Mouse (Mus musculus): ENCODE data around the gene Pex10. TPM values are rescaled to one million over a fixed set of nuclear protein-coding genes. Genes with fewer than 3 reads are reported as not detected.

The Pex10 gene
- 19.9 and 21.4 TPM in 2 replicates for polyA plus RNA-seq (2016; fragmentation: Nextera tagmentation; extraction: Ambion mirVana)

DNA sequence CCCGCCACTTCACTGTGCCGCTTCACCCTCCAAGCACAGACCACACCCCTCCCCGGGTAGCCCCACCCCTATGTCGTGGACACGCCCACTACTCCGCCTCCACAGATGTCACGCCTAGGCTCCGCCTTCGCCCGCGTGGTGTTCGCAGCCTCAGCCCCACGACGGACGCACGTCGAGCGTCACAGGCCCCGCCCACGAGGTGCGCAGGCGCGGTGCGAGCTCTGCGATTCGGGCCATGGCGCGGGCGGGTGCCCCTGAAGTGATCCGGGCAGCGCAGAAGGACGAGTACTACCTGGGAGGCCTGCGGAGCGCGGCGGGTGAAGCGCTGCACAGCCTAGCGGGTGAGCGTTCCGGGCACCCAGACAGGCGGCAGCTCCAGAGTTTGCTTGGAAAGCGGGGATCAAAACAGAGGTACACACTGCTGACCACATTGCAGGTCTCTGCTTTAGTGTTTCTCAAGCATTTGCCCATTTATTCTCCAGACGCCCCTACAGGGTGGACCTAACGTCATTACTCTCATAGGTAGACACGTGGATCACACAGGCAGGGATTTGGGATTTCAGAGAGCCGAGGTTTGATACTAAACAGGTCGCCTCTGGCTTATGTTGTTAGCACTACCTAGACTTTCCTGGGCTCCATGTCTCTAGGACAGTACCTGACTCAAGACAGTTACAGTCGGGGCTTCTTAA is at the start of gene Pex10:
Pex10 (plus strand) TSS at position 183 of the 689 bp plus-strand sequence.
- H3K27me3 ChIP-seq (ENCODE audit: insufficient read depth, poor library complexity, severe bottlenecking): peaks cover 3% of the 10 kb centered on the region; the same call in 1 of the 2 replicates
- H3K4me3 ChIP-seq: peak within 1 kb of the TSS; percentile 79
- H3K4me1 ChIP-seq (replicated peaks): peaks cover 49% of the 10 kb centered on the region
- WGBS: under 1% methylated on average over 48 of the region's 48 CpGs
- H3K27ac ChIP-seq: peak within 1 kb of the TSS; percentile 90
- no peaks in the 10 kb centered on the region for H3K9me3 ChIP-seq
- peak; percentile 99 for DNase-seq (ENCODE audit: low spot score)
- H3K36me3 ChIP-seq: peaks cover 37% of the 10 kb centered on the region

DNA sequence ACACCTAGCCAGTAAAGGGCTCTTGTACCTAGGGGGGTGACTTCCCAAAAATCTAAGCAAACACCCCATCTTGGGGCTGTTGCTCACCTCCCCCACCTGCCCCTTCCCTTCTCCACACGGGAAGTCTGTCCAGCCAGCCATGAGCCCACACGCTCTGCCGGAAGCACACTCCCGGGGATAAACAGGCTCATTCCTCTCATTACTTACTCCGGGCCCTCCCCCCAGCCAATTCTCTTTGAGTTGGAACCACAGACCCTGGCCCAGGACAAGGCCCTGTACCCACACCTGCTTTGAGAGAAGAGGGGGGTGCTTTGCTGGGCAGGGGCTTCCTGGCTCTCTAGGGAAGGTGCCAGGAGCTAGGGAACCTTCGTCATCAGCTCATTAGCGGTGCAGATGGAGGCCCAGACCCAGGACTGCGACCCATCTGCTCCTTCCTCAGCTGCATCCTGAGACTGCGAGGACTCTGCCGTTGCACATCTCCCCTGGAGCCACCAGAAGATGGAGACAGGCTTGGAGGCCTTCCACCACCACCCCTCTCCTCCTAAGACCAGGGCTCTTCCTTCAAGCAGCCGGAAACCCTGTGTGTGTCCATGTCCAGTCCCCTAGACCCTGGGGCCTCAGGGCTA is 49.5 kb upstream of the Pex10 start:
- no peaks in the 10 kb centered on the region for H3K36me3 ChIP-seq
- H3K9me3 ChIP-seq: no peaks in the 10 kb centered on the region
- 75% methylated on average over 11 of the region's 11 CpGs for WGBS
- no peak overlapping the region for H3K27ac ChIP-seq
- no peak for DNase-seq (ENCODE audit: low spot score)
- peaks cover 84% of the 10 kb centered on the region for H3K4me1 ChIP-seq (replicated peaks)
- H3K4me3 ChIP-seq: no peak overlapping the region
- peaks cover 28% of the 10 kb centered on the region for H3K27me3 ChIP-seq (ENCODE audit: insufficient read depth, poor library complexity, severe bottlenecking)

DNA sequence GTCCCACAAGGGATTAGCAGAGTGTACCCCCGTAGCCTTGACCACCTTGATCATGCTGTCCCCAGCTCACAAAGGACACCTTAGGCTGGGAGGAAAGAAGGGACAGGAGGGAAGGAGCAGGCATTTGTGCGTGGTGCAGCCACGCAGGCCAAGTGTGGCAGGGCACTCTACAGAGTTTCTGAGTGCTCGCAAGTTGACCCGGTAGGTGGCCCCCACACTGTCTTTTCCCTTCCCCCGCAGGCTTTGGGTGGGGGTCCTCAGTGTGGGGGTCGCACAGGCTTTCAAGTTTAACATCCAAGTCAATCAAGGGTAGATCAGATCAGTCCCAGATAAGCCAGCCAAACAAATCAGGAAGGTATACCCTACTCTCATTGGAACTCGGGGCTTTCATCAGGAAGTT is 48.8 kb upstream of the Pex10 start:
- WGBS: 73% methylated on average over 8 of the region's 8 CpGs
- Histone ChIP-seq H3K27me3 (ENCODE audit: insufficient read depth, poor library complexity, severe bottlenecking) (peaks cover 28% of the 10 kb centered on the region), H3K4me3 (no peak overlapping the region), H3K36me3 (no peaks in the 10 kb centered on the region), H3K27ac (no peak overlapping the region), H3K9me3 (no peaks in the 10 kb centered on the region), H3K4me1 (replicated peaks) (peaks cover 78% of the 10 kb centered on the region)
- DNase-seq (ENCODE audit: low spot score): no peak

DNA sequence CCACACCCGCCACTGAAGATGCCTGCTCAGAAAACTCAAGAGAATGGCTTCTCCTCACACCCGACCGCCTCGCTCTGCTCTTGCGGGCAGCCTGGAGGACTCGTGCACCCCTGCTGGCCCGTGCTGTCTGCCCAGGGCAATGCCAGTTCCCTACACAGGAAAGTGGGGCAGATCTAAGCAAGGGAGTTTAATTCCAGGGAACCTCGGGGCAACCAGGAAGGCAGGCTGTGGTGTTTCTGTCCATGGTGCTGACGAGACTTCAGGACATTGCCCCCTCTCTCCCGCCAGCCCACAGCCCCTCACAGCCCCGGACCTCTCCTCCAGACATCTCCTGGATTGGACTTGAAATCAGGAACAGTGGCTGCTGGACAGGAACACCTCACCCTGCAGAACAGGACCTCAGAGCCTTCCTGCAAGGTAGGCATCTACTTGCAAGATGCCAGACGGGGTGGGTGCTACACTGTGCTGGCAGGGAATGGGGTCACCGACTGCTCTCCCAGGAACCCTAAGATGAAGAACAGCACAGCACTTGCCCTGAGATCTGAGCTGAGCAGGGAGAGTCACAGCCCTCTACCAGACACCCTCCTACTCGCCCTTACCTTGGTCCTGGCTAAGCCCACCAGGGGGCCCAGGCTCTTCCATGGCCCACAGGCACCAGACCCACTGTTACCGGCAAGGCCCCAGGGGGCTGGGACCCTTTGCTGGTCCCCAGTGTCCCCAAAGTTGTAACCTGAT is 48.0 kb upstream of the Pex10 start:
- Histone ChIP-seq H3K4me1 (replicated peaks) (peaks cover 74% of the 10 kb centered on the region), H3K4me3 (peak overlapping the region; percentile 36), H3K9me3 (no peaks in the 10 kb centered on the region), H3K36me3 (no peaks in the 10 kb centered on the region), H3K27ac (peak overlapping the region; percentile 51; the same call in 1 of the 2 replicates), H3K27me3 (ENCODE audit: insufficient read depth, poor library complexity, severe bottlenecking) (peaks cover 24% of the 10 kb centered on the region)
- 4% methylated on average over 15 of the region's 15 CpGs for WGBS
- peak; percentile 56 for DNase-seq (ENCODE audit: low spot score)

DNA sequence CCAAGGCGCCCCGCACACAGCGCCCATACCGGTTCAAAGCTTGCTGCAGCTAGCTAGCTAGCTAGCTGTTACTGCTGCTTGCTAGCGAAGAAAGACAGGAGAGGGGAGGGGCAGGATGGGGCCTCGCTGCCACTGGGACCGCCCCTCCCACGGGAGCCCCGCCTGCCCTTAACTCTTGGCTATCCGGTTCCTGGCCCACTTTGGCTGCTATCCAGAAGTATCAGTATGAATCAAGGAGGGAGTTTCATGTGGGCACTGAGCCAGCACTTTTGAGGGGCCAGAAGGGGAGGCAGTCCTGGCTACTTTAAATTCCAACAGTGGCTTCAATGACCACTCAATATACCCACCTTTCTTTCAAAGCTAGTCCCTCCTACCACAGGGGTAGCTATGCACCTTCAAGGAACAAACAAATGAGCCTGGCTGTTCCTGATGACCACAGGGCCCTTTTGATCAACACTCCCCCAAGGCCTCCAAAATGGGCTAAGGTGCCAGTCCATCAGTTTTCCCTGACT is 47.4 kb upstream of the Pex10 start:
- WGBS: 1% methylated on average over 10 of the region's 10 CpGs
- Histone ChIP-seq H3K4me3 (peak overlapping the region; percentile 36), H3K27ac (peak overlapping the region; percentile 51; the same call in 1 of the 2 replicates), H3K27me3 (ENCODE audit: insufficient read depth, poor library complexity, severe bottlenecking) (peaks cover 24% of the 10 kb centered on the region), H3K4me1 (replicated peaks) (peaks cover 72% of the 10 kb centered on the region), H3K9me3 (no peaks in the 10 kb centered on the region), H3K36me3 (no peaks in the 10 kb centered on the region)
- peak; percentile 36 for DNase-seq (ENCODE audit: low spot score)

DNA sequence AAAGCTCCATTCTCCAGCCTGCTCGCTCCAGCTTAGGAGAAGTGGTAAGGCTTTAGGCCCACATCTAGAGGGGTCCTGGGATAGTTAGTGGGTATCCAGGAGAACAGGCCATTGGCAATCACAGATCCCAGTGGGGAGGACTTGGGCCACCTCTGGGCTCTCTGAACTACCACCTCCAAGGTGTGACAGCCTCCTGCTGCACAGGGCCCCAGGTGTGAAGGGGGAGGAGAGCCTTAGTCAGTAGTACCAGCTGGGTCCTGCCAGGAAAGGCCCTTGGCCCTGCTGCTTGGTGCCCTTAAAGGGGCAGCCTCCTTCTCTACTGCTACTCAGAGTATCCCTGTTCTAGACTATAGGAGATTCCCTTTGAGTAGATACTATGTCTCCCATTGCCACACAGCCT is 46.7 kb upstream of the Pex10 start:
- H3K4me1 ChIP-seq (replicated peaks): peaks cover 72% of the 10 kb centered on the region

DNA sequence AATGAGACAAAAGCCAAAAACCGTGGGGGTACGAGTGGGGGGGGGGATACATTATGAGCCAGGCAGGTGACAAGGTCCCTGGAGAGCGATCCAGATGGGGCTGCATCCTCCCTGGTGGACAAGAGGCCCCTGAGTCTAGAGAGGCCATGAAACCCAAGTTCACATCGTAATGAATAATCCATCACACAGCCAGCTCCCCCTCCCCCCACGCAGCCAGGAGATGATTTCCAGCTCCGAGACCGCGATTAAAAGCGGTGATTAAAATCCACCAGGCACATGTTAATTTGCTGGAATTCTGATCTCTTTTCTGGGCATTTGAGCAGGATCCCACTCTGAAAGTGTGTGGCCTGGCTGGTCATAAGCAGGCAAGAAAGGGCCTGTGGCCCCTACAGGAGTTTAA is 46.0 kb upstream of the Pex10 start:
- H3K4me1 ChIP-seq (replicated peaks): peaks cover 70% of the 10 kb centered on the region
- no peak for DNase-seq (ENCODE audit: low spot score)

More for the DNA sequence above, 46.7 kb upstream of the Pex10 start:
- DNase-seq (ENCODE audit: low spot score): no peak
- Histone ChIP-seq H3K27me3 (ENCODE audit: insufficient read depth, poor library complexity, severe bottlenecking) (peaks cover 24% of the 10 kb centered on the region), H3K9me3 (no peaks in the 10 kb centered on the region), H3K36me3 (no peaks in the 10 kb centered on the region), H3K4me3 (no peak overlapping the region), H3K27ac (no peak overlapping the region)
- WGBS: 58% methylated on average over 1 of the region's 1 CpGs

DNA sequence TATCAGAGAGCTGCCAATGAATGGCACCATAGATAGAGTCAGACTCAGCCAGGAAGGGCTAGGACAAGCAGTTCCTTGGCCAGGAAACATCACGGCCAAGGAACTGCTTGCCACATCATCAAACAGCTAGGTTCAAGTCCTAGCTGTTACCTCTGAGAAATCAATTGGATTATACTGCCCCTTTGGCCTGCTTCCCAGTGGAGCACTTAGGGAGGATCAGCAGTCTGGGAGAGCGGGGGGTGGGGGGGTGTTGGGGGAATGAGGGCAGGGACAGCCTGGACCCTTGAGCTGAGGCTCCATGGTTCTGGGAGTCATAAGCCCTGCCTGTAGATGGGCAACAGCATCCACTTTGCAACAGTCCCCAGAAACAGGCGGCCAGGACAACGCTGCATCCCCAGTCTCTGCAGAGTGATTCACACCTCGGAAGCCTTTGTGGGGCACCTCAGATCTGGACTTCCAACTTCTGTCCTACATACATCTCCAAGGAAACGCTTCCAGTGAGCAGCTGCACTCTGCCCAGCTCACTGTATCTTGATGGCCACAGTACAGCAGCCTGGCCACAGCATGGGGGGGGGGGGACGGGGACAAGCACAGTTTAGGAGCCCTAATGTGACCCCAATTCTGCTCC is 44.5 kb upstream of the Pex10 start:
- H3K36me3 ChIP-seq: no peaks in the 10 kb centered on the region
- H3K4me1 ChIP-seq (replicated peaks): peaks cover 55% of the 10 kb centered on the region
- no peak overlapping the region for H3K4me3 ChIP-seq
- no peak overlapping the region for H3K27ac ChIP-seq
- WGBS: 73% methylated on average over 7 of the region's 7 CpGs
- H3K9me3 ChIP-seq: no peaks in the 10 kb centered on the region
- no peak for DNase-seq (ENCODE audit: low spot score)
- peaks cover 24% of the 10 kb centered on the region for H3K27me3 ChIP-seq (ENCODE audit: insufficient read depth, poor library complexity, severe bottlenecking)

More for the DNA sequence above, 46.0 kb upstream of the Pex10 start:
- Histone ChIP-seq H3K27me3 (ENCODE audit: insufficient read depth, poor library complexity, severe bottlenecking) (peaks cover 24% of the 10 kb centered on the region), H3K36me3 (no peaks in the 10 kb centered on the region), H3K27ac (no peak overlapping the region), H3K4me3 (no peak overlapping the region), H3K9me3 (no peaks in the 10 kb centered on the region)
- WGBS: 75% methylated on average over 9 of the region's 9 CpGs

DNA sequence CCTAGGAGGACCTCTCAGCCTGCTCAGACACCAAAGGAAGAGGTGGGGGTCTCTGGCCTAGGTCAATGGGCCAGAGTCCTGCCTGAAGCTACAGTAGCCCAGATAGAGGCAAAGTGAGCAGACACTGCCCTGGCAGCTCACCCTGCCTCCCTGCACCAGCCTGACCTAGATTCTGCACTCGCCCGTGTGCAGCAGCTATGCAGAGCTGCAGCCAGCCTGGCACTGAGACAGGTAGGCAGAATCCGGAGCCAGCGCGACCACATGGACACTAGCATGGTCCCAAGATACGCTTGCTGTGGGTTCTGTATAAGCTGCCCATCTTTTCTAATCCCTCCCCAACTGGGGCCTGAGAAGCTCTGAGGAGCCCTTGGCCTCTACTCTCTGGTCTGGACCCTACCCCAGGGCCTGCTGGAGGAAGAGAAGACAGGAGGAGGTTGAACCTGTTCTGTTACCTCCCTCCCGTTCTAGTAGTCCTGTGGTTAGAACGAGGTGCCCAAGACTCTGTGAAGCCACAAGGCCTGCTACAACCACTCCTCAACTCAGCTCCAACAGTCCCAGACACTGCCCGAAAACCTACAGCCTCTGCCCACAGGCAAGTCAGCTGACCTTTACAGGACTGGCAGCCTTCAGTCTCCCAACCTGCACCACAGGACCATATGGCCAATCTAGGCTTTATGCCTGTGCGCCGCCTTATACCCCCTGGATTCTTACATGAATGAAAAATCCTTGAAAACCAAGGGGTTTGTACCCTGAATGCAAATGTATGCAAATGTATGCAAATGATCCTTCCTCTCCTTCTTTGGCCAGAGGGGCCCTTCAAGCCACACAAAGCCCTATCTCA is 42.4 kb upstream of the Pex10 start:
- H3K9me3 ChIP-seq: no peaks in the 10 kb centered on the region
- no peak overlapping the region for H3K4me3 ChIP-seq
- H3K27me3 ChIP-seq (ENCODE audit: insufficient read depth, poor library complexity, severe bottlenecking): 0 out of 2 replicates have a peak, but pooled peaks cover 6% of the 10 kb centered on the region
- H3K36me3 ChIP-seq: no peaks in the 10 kb centered on the region
- 88% methylated on average over 11 of the region's 11 CpGs for WGBS
- no peak for DNase-seq (ENCODE audit: low spot score)
- peaks cover 46% of the 10 kb centered on the region for H3K4me1 ChIP-seq (replicated peaks)
- peak overlapping the region; percentile 56 for H3K27ac ChIP-seq

DNA sequence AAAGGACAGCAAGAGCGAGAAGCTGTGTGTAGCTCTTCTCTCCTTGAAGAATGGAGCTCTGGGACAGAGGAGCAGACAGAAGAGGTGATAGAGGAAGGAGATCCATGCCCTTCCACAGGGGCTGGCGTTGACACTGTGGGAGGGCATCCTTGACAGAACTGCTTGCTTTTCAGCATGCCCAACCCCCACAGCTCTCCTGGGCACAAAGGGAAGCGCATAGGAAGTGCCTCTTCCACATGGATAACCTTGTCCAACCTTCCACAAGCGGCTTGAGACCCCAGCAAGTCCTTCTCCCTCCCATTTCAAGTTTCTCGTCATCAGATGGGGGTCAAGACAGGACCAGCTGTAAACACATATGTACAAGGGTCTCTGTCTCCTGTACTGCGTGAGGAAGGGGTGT is 33.7 kb upstream of the Pex10 start:
- peaks cover 80% of the 10 kb centered on the region for H3K27me3 ChIP-seq (ENCODE audit: insufficient read depth, poor library complexity, severe bottlenecking)
- peaks cover 72% of the 10 kb centered on the region for H3K4me1 ChIP-seq (replicated peaks)
- H3K9me3 ChIP-seq: no peaks in the 10 kb centered on the region
- H3K36me3 ChIP-seq: no peaks in the 10 kb centered on the region
- 24% methylated on average over 6 of the region's 6 CpGs for WGBS
- H3K27ac ChIP-seq: peak overlapping the region; percentile 35; the same call in 1 of the 2 replicates
- no peak for DNase-seq (ENCODE audit: low spot score)
- H3K4me3 ChIP-seq: no peak overlapping the region

DNA sequence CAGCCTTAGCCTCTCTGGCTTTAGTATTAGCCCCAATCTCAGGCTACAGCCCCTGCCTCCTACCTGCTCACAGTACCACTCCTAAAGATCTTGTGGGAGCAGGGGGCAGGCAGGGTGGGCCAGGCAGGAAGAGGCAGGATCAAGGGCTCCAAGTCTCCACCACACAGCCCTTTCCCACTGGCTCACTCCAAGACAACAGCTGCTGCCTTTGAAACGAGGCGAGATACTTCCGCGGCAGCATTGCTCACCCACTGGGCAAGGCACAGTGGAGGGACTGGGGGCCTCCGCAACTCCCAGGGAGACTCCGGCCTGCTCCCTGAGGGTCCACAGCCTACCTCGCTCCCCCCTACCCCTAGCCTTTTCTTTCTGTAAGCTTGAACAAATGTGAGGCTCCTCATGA is 32.6 kb upstream of the Pex10 start:
- H3K27me3 ChIP-seq (ENCODE audit: insufficient read depth, poor library complexity, severe bottlenecking): peaks cover 81% of the 10 kb centered on the region

More for the DNA sequence above, 32.6 kb upstream of the Pex10 start:
- no peak overlapping the region for H3K4me3 ChIP-seq
- peaks cover 62% of the 10 kb centered on the region for H3K4me1 ChIP-seq (replicated peaks)
- DNase-seq (ENCODE audit: low spot score): no peak
- H3K36me3 ChIP-seq: no peaks in the 10 kb centered on the region
- peak overlapping the region; percentile 45; the same call in 1 of the 2 replicates for H3K27ac ChIP-seq
- 19% methylated on average over 7 of the region's 7 CpGs for WGBS
- no peaks in the 10 kb centered on the region for H3K9me3 ChIP-seq

Data from hindbrain, embryonic 10.5 days (tissue).